Mouse (Mus musculus): ENCODE results near the gene Olfm1.

GRCm38 (mm10) chr2:28147248-28147794 lies 45.5 kb upstream of the Olfm1 start:
- TF ChIP-seq SRF (IDR thresholded peaks at IDR 0.05; ENCODE audit: control insufficient read depth, insufficient read length, low read depth), result no peak
- TF ChIP-seq USF1 (IDR thresholded peaks at IDR 0.05; ENCODE audit: low read depth), result no peak
- TF ChIP-seq POLR2A (IDR thresholded peaks at IDR 0.05; ENCODE audit: insufficient read length, low read depth), result no peak
- TF ChIP-seq MYOD1 (IDR thresholded peaks at IDR 0.05; ENCODE audit: control insufficient read depth in 1 of 3, insufficient read length in 2 of 3, low read depth in 2 of 3), result no peak
- no peak for TF ChIP-seq TCF12 (IDR thresholded peaks at IDR 0.05; ENCODE audit: insufficient read depth, poor library complexity, severe bottlenecking)
- no peak for TF ChIP-seq REST (IDR thresholded peaks at IDR 0.05; ENCODE audit: insufficient read depth, insufficient read length)
- TF ChIP-seq CEBPB (IDR thresholded peaks at IDR 0.05; ENCODE audit: insufficient read depth, poor library complexity, severe bottlenecking), result no peak
- no peak for TF ChIP-seq MAX (IDR thresholded peaks at IDR 0.05; ENCODE audit: low read depth)
- TF ChIP-seq TCF3 (IDR thresholded peaks at IDR 0.05; ENCODE audit: insufficient read length, low read depth), result no peak
